Mouse (Mus musculus): ENCODE measurements around the gene Mmp27. TPM values are rescaled to one million over a fixed set of nuclear protein-coding genes. Genes with fewer than 3 reads are reported as not detected.

Mmp27 gene
- polyA plus RNA-seq, 1 experiment = not detected

- no peaks in the 10 kb centered on the region for H3K79me3 ChIP-seq (ENCODE audit: low read depth)
- no peak overlapping the region for H3ac ChIP-seq (ENCODE audit: control insufficient read depth, insufficient read length, low read depth)
- H3K79me2 ChIP-seq (ENCODE audit: control insufficient read depth, insufficient read depth) = no peaks in the 10 kb centered on the region
- H3K36me3 ChIP-seq (ENCODE audit: control insufficient read depth, insufficient read depth) = no peaks in the 10 kb centered on the region
- H3K4me3 ChIP-seq (ENCODE audit: insufficient read depth, poor library complexity, severe bottlenecking) = no peak overlapping the region
- no peaks in the 10 kb centered on the region for H3K27me3 ChIP-seq (ENCODE audit: control insufficient read depth, insufficient read depth, insufficient read length)
- TF ChIP-seq CTCF (IDR thresholded peaks at IDR 0.05; ENCODE audit: control insufficient read depth, insufficient read depth, insufficient read length) = no peak
- TF ChIP-seq MYOG (IDR thresholded peaks at IDR 0.05; ENCODE audit: control insufficient read depth, extremely low read depth, insufficient read length) = no peak
- TF ChIP-seq MAX (IDR thresholded peaks at IDR 0.05) = no peak
- TF ChIP-seq CEBPB (IDR thresholded peaks at IDR 0.05; ENCODE audit: low read depth) = no peak
- no peak for TF ChIP-seq MYOD1 (IDR thresholded peaks at IDR 0.05; ENCODE audit: control insufficient read depth, insufficient read length, low read depth)
- no peak for TF ChIP-seq FOSL1 (IDR thresholded peaks at IDR 0.05; ENCODE audit: insufficient read depth, low read length, poor library complexity, severe bottlenecking)
- no peak for TF ChIP-seq USF1 (IDR thresholded peaks at IDR 0.05; ENCODE audit: low read depth)
These were observed 32.8 kb downstream of the Mmp27 start for GRCm38 (mm10) chr9:7604005-7604404.

DNA sequence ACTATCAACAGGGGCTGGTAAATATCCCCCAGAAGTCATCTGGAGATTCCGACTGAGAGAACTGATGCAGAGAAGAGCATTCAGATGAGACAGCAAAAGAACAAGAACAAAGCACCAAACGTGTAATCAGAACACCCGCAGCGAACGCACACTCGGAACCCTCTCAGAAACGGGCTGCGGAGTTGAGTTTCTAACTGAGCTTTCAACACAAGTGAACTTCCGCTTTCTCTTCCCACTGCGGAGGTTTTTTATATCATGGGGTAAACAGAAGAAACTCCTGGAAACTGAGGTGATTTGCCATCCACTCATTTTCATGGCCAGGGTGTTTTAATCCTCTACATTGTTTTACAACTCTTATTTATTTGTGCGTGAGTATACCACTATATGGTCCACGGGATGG, 34.4 kb downstream of the Mmp27 start:
- H3K36me3 ChIP-seq (ENCODE audit: control insufficient read depth, insufficient read depth) = no peaks in the 10 kb centered on the region
- no peak overlapping the region for H3K4me3 ChIP-seq (ENCODE audit: insufficient read depth, poor library complexity, severe bottlenecking)
- no peak overlapping the region for H3ac ChIP-seq (ENCODE audit: control insufficient read depth, insufficient read length, low read depth)
- TF ChIP-seq MYOD1 (IDR thresholded peaks at IDR 0.05; ENCODE audit: control insufficient read depth, insufficient read length, low read depth) (no peak), MYOG (IDR thresholded peaks at IDR 0.05; ENCODE audit: control insufficient read depth, extremely low read depth, insufficient read length) (no peak), MAX (IDR thresholded peaks at IDR 0.05) (no peak), FOSL1 (IDR thresholded peaks at IDR 0.05; ENCODE audit: insufficient read depth, low read length, poor library complexity, severe bottlenecking) (no peak), USF1 (IDR thresholded peaks at IDR 0.05; ENCODE audit: low read depth) (no peak), CTCF (IDR thresholded peaks at IDR 0.05; ENCODE audit: control insufficient read depth, insufficient read depth, insufficient read length) (no peak), CEBPB (IDR thresholded peaks at IDR 0.05; ENCODE audit: low read depth) (no peak)
- no peaks in the 10 kb centered on the region for H3K27me3 ChIP-seq (ENCODE audit: control insufficient read depth, insufficient read depth, insufficient read length)
- no peaks in the 10 kb centered on the region for H3K79me2 ChIP-seq (ENCODE audit: control insufficient read depth, insufficient read depth)
- no peaks in the 10 kb centered on the region for H3K79me3 ChIP-seq (ENCODE audit: low read depth)

DNA sequence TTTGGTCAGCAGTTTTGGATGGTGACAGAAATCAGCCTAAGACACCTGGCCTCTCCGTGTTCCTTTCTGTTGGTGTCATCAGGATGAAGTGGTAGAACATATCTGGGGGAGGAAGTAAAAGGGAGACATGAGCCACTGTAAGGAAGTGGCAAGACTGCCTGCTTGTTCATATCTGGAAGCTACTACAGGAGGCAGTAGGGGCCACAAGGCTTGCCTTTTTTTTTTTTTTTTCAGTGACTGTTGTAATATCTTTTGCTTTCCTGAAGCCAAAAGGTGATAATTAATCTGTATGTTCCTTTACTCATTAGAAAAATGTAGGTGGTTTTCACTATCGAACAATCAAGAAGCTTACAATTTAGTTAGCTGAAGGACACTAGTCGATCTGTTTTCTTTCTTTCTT, 51.4 kb downstream of the Mmp27 start:
- H3ac ChIP-seq (ENCODE audit: control insufficient read depth, insufficient read length, low read depth) = no peak overlapping the region
- no peaks in the 10 kb centered on the region for H3K79me3 ChIP-seq (ENCODE audit: low read depth)
- no peak overlapping the region for H3K4me3 ChIP-seq (ENCODE audit: insufficient read depth, poor library complexity, severe bottlenecking)
- H3K36me3 ChIP-seq (ENCODE audit: control insufficient read depth, insufficient read depth) = no peaks in the 10 kb centered on the region
- no peaks in the 10 kb centered on the region for H3K79me2 ChIP-seq (ENCODE audit: control insufficient read depth, insufficient read depth)
- TF ChIP-seq CEBPB (IDR thresholded peaks at IDR 0.05; ENCODE audit: low read depth) = no peak
- no peak for TF ChIP-seq USF1 (IDR thresholded peaks at IDR 0.05; ENCODE audit: low read depth)
- TF ChIP-seq FOSL1 (IDR thresholded peaks at IDR 0.05; ENCODE audit: insufficient read depth, low read length, poor library complexity, severe bottlenecking) = no peak
- TF ChIP-seq MYOG (IDR thresholded peaks at IDR 0.05; ENCODE audit: control insufficient read depth, extremely low read depth, insufficient read length) = no peak
- no peak for TF ChIP-seq CTCF (IDR thresholded peaks at IDR 0.05; ENCODE audit: control insufficient read depth, insufficient read depth, insufficient read length)
- no peak for TF ChIP-seq MYOD1 (IDR thresholded peaks at IDR 0.05; ENCODE audit: control insufficient read depth, insufficient read length, low read depth)
- no peak for TF ChIP-seq MAX (IDR thresholded peaks at IDR 0.05)
- H3K27me3 ChIP-seq (ENCODE audit: control insufficient read depth, insufficient read depth, insufficient read length) = no peaks in the 10 kb centered on the region

- H3ac ChIP-seq (ENCODE audit: control insufficient read depth, insufficient read length, low read depth) = no peak within 1 kb of the TSS
- H3K79me2 ChIP-seq (ENCODE audit: control insufficient read depth, insufficient read depth) = no peaks in the 10 kb centered on the region
- no peaks in the 10 kb centered on the region for H3K36me3 ChIP-seq (ENCODE audit: control insufficient read depth, insufficient read depth)
- TF ChIP-seq CEBPB (IDR thresholded peaks at IDR 0.05; ENCODE audit: low read depth) (no peak), CTCF (IDR thresholded peaks at IDR 0.05; ENCODE audit: control insufficient read depth, insufficient read depth, insufficient read length) (no peak), MYOD1 (IDR thresholded peaks at IDR 0.05; ENCODE audit: control insufficient read depth, insufficient read length, low read depth) (no peak), MAX (IDR thresholded peaks at IDR 0.05) (no peak), FOSL1 (IDR thresholded peaks at IDR 0.05; ENCODE audit: insufficient read depth, low read length, poor library complexity, severe bottlenecking) (no peak), USF1 (IDR thresholded peaks at IDR 0.05; ENCODE audit: low read depth) (no peak), MYOG (IDR thresholded peaks at IDR 0.05; ENCODE audit: control insufficient read depth, extremely low read depth, insufficient read length) (no peak)
- no peak within 1 kb of the TSS for H3K4me3 ChIP-seq (ENCODE audit: insufficient read depth, poor library complexity, severe bottlenecking)
- no peaks in the 10 kb centered on the region for H3K27me3 ChIP-seq (ENCODE audit: control insufficient read depth, insufficient read depth, insufficient read length)
- H3K79me3 ChIP-seq (ENCODE audit: low read depth) = no peaks in the 10 kb centered on the region
These were observed 56.7 kb downstream of the Mmp27 start, which contains the start of gene Mmp20 for GRCm38 (mm10) chr9:7627931-7628330. Gene Mmp20 (plus strand): TSS chr9:7628231.

Other genes with a start within 250 kb of the Mmp27 start
- gene Mmp12, start 227.0 kb upstream of the Mmp27 start, polyA plus RNA-seq (2012; fragmentation: generic; extraction: Trizol) = not detected
- gene Mmp1b, start 183.3 kb upstream of the Mmp27 start, polyA plus RNA-seq (2012; fragmentation: generic; extraction: Trizol) = not detected
- 0.07 TPM for gene Mmp3, start 125.6 kb upstream of the Mmp27 start, polyA plus RNA-seq (2012; fragmentation: generic; extraction: Trizol)
- gene Mmp10, start 69.0 kb upstream of the Mmp27 start, polyA plus RNA-seq (2012; fragmentation: generic; extraction: Trizol) = 0.21 TPM
- gene Mmp8, start 12.9 kb upstream of the Mmp27 start, polyA plus RNA-seq (2012; fragmentation: generic; extraction: Trizol) = not detected
- gene Mmp20, start 56.8 kb downstream of the Mmp27 start, polyA plus RNA-seq (2012; fragmentation: generic; extraction: Trizol) = not detected
- gene Mmp7, start 120.7 kb downstream of the Mmp27 start, polyA plus RNA-seq (2012; fragmentation: generic; extraction: Trizol) = not detected
- 35.6 TPM for gene Tmem123, start 192.6 kb downstream of the Mmp27 start, polyA plus RNA-seq (2012; fragmentation: generic; extraction: Trizol)

Data from C2C12 (cell line).